Mouse (Mus musculus): ENCODE data around the gene Slc8a1.

DNA sequence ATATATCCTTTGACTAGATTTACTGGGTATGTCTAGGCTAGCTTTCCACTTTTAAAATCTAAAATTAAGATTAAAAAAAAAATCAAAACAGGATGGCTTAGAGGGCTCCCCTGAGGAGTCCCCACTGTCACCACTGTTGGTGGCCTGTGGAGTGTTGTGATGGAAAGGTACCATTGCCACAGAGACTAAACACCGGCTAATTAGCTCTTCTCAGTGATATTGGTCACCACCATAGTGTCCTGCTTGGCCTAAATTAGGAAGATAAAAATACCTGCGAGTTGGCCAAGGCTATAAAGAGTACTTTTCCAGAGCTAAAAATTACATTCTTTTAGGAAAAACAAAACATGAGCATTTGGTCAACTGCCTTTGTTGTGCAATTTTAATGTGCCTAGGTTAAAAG, 352.1 kb downstream of the Slc8a1 start:
- TF ChIP-seq POLR2A (IDR thresholded peaks at IDR 0.05; ENCODE audit: low read depth, low read length) = no peak
- no peak for TF ChIP-seq CTCF (IDR thresholded peaks at IDR 0.05; ENCODE audit: extremely low read depth, insufficient read depth, insufficient read length, insufficient replicate concordance)

Data from spleen, adult 2 months (tissue).